Mouse (Mus musculus): ENCODE results near the gene Tnfsf8.

The Tnfsf8 gene

DNA sequence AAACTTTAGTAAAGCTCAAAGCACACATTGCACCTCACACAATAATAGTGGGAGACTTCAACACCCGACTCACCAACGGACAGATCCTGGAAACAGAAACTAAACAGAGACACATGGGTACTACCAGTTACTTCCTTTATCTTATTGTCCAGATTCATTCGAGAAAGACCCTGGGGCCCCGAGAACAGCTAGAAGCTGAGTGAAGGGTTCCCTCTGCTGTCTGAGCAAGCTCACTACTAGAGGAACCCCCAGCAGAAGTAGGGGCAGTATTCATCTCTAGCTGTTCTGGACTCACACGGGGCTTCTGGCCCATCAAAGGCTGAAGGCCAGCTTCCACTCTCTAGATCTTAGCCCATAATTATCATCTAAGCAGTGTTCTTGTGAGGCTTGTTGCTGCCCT lies 20.7 kb downstream of the Tnfsf8 start:
- DNase-seq: no peak

GRCm38 (mm10) chr4:63823136-63823535 lies 38.0 kb downstream of the Tnfsf8 start:
- no peak for DNase-seq

- DNase-seq: no peak
These were observed 43.6 kb downstream of the Tnfsf8 start for GRCm38 (mm10) chr4:63817505-63817904.

DNA sequence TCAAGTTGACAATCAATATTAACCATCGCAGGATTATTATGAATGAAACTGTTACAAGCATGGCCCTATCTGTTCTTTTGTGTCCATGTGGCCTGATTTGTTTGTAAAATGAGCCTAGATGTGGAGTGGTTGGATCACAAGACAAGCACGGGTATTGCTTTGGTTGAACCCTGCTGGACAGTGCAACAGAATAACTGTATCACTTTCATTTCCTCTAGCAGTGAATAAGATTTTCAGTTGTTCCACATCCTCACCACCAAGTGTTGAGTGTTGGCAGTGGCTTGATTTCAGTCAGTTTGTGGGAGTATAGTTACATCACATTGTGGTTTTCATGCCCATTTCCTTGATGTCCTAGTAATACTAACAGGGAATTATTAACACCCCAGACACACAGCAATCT lies 45.5 kb downstream of the Tnfsf8 start:
- no peak for DNase-seq

DNA sequence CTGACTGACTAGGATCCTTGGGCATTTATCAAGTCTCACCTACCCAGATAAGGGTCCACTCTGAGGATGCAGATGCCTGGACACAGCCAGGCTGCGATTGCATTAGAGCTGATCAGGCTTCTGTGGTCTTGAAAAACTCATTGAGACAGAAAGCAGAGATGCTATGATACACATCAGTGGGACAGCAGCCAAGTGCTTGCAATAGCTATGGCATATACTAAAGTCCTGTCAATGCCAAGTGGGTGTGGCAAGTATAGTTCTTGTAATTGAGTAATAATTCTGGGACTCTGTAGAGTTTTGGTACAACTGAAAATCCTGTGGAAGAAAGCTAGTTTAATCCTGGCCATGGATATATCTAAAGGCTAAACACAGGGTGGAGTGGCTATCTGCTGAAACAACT lies 63.1 kb downstream of the Tnfsf8 start:
- no peak for DNase-seq

GRCm38 (mm10) chr4:63796527-63796926 lies 64.6 kb downstream of the Tnfsf8 start:
- DNase-seq: no peak

- DNase-seq: no peak
These were observed 68.8 kb downstream of the Tnfsf8 start for GRCm38 (mm10) chr4:63792328-63792727.

DNA sequence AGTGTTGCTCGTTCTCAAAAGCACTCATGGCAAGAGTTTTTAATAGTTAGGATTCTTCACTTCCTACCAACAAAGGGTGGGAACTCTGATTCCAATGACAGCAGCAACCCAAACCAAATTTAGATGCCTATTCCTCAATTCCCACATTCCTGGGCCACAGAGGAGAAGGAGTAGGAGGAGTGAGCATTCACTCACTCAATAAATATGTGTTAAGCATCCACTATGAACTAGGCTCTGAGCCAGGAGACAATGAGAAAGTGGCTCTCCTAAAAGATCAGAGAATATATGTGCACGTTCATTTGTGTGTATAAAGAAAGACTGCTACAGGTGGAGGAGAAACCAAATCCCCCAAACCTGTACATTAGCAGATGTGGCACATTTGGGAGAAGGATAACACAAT lies 75.7 kb downstream of the Tnfsf8 start:
- DNase-seq: no peak

DNA sequence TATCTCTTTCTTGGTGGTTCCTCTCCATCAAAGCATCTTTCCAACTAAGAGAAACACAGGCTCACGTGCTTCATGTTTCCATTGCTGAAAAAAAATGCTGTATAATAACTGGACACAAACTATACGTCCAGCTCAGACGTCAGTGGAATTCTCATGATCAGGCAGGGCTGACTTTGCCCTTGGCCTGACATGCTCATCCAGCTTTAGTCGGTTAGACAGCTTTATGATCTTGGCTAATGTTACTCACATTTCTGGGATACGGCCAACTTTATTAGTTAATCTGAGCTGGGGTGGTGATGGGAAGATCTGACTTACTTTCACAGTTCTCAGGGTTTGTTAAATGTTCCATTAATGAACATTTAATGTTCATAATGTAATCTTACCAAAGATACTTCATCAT lies 77.3 kb downstream of the Tnfsf8 start:
- no peak for DNase-seq

DNA sequence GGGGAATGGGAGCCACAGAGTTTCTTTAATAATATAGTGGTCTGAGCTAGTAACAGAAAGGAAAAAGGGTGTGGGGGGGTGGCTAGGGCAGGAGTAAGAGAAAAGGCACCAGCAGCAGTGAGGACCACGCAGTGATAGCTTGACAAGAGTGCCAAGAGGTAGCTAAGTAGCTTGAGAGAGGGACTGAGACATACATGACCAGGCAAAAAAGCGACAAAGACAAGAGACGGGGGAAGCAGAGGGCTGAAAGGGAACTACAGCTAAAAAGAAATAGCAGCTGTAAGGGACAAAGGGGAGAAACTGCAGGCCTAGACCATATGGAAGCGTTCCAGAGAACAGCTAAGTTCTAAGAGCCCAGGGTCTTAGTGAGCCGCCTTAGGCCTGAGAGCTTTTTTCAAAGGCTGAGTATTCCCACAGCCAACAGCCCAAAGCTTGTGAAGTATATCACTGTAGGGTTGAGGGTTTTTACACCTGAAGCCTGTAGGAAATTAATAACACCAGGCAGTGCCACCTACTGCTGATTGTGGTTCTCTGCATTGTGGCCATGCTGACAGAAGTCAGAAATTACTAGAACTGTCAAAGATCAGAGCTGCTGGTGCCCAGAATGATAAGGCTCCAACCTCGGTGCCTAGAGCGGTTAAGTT lies 78.1 kb downstream of the Tnfsf8 start:
- peak; percentile 7 for DNase-seq

Measured in kidney, adult 18-20 months (tissue).